Mouse (Mus musculus) testis, adult 2 months (tissue): ENCODE measurements around the gene Irak4. TPM values are rescaled to one million over a fixed set of nuclear protein-coding genes. Genes with fewer than 3 reads are reported as not detected.

Source experiments
- H3K27ac ChIP-seq: fragments of 200-500 bp; 2 replicates; pipeline ENCODE4 v1.5.1; 2012; ENCODE audit warnings: low read depth, low read length; ENCODE audit not compliant: control insufficient read depth, insufficient read depth
- H3K27me3 ChIP-seq: fragments of 200-500 bp; 2 replicates; pipeline ENCODE4 v1.6.1; 2012; ENCODE audit warnings: mild to moderate bottlenecking, low read length, moderate library complexity; ENCODE audit not compliant: control insufficient read depth, insufficient read depth
- H3K36me3 ChIP-seq: fragments of 200-500 bp; 2 replicates; pipeline ENCODE4 v1.6.1; 2012; ENCODE audit warnings: mild to moderate bottlenecking, low read length; ENCODE audit not compliant: control insufficient read depth, insufficient read depth
- H3K4me1 ChIP-seq: fragments of 200-500 bp; 2 replicates; pipeline ENCODE4 v1.6.1; 2012; ENCODE audit warnings: low read length; ENCODE audit not compliant: control insufficient read depth, insufficient read depth
- H3K4me3 ChIP-seq: fragments of 200-500 bp; 2 replicates; pipeline ENCODE4 v1.5.1; 2012; ENCODE audit warnings: low read depth, mild to moderate bottlenecking, low read length, moderate library complexity, mixed read lengths; ENCODE audit not compliant: control insufficient read depth
- CTCF ChIP-seq: fragments of 200-500 bp; IDR thresholded peaks from 2 replicates; pipeline ENCODE4 v1.5.1; 2012; ENCODE audit warnings: low read depth, mild to moderate bottlenecking, inconsistent platforms, low read length, moderate library complexity; ENCODE audit not compliant: control insufficient read depth, insufficient read depth, insufficient replicate concordance
- POLR2A ChIP-seq: fragments of 200-500 bp; IDR thresholded peaks from 2 replicates; pipeline ENCODE4 v1.6.1; 2012; ENCODE audit warnings: low read depth, mild to moderate bottlenecking, inconsistent platforms, low read length, moderate library complexity; ENCODE audit not compliant: control insufficient read depth
- polyA plus RNA-seq: library from polyadenylated mRNA; depleted of rRNA; stranded (reverse); fragments of >200 nt; gene quantifications from 2 replicates; pipeline ENCODE4 v1.2.3, GENCODE M21; 2012

Irak4 gene
- polyA plus RNA-seq, 1 experiment = 5.1 TPM

GRCm38 (mm10) chr15:94520205-94520900 lies 23.1 kb upstream of the Irak4 start:
- Histone ChIP-seq H3K27ac (no peak overlapping the region), H3K27me3 (no peaks in the 10 kb centered on the region), H3K36me3 (no peaks in the 10 kb centered on the region), H3K4me1 (peaks cover 6% of the 10 kb centered on the region), H3K4me3 (no peak overlapping the region)
- TF ChIP-seq CTCF (no peak), POLR2A (no peak)

DNA sequence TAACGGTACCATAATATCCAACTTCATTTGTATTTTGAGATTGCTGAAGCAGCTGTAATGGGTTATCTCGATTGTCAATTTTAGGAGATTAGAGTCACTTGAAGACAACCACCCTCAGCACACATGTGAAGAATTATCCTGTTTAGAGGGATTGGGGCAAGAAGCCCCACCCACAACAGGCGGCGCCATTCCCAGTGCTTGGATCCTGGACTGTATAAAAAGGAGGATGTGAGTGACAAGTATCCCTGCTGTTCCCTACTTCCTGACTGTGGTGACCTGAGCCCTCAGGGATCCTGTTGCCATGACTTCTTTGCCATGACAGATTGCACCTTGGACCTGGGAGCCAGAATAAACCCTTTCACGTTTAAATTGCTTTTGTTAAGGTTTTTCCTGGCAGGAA lies 22.5 kb upstream of the Irak4 start:
- peaks cover 6% of the 10 kb centered on the region for H3K4me1 ChIP-seq
- H3K36me3 ChIP-seq = no peaks in the 10 kb centered on the region
- H3K4me3 ChIP-seq = no peak overlapping the region
- TF ChIP-seq POLR2A (no peak), CTCF (no peak)
- H3K27ac ChIP-seq = no peak overlapping the region
- H3K27me3 ChIP-seq = no peaks in the 10 kb centered on the region

DNA sequence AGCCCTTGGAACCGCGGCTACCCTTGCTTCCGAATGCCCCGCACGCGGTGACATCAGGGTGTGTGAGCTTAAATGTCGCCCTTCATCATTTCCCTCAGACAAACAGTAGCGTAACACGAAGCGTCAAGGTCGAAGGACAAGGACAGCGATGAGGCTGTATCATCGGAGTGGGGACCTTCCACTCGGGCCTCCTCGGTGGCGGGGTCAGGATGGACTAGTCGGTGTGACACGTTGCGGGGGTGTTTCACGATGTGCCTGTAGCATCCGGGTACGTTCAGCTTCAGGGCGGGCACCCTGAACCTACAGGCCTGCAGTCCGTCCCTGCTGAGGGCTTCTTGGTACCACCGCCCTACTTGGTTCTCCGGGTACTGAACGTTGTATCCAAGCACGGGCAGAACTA lies 20.2 kb upstream of the Irak4 start:
- no peak overlapping the region for H3K27ac ChIP-seq
- TF ChIP-seq POLR2A = no peak
- no peak for TF ChIP-seq CTCF
- peak overlapping the region; percentile 45 for H3K4me3 ChIP-seq
- peaks cover 4% of the 10 kb centered on the region; the same call in 1 of the 2 replicates for H3K4me1 ChIP-seq
- H3K36me3 ChIP-seq = no peaks in the 10 kb centered on the region
- no peaks in the 10 kb centered on the region for H3K27me3 ChIP-seq

DNA sequence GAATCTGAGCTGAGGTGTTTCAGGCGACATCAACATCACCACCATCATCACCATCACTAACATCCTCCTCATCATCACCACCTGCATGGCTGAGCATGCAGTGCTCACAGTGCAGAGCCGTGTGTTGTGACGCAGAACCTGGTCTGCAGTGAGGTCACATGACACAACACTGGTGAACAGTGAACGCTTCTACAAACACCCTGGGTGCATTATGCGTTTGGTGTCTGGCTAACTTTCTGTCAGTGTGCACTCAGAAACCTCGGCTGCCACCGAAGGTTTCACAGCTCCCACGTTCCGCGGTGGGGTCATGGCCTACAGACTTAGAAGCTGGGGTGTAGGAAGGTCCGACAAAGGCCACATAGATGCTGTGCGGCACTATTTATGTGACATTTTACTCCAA lies 18.5 kb upstream of the Irak4 start:
- H3K27ac ChIP-seq = no peak overlapping the region
- TF ChIP-seq CTCF (no peak), POLR2A (no peak)
- no peaks in the 10 kb centered on the region for H3K27me3 ChIP-seq
- H3K4me3 ChIP-seq = no peak overlapping the region
- H3K36me3 ChIP-seq = no peaks in the 10 kb centered on the region
- peaks cover 2% of the 10 kb centered on the region; the same call in 1 of the 2 replicates for H3K4me1 ChIP-seq

DNA sequence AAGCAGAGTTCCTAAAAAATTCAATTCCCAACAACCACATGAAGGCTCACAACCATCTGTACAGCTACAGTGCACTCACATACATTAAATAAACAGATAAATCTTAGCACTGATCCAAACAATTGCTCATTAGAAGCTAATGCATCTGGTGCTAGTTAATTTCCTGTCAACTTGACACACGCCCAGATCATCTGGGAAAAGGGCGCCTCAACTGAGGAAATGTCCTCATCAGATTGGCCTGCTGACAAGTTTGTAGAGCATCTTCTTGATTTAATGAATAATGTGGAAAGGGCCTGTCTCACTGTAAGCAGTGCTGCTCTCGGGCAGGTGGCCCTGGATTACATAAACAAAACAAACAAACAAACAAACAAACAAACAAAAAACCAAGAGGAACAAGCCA lies 12.9 kb upstream of the Irak4 start:
- H3K36me3 ChIP-seq = no peaks in the 10 kb centered on the region
- H3K4me1 ChIP-seq = no peaks in the 10 kb centered on the region
- H3K27me3 ChIP-seq = no peaks in the 10 kb centered on the region
- H3K4me3 ChIP-seq = no peak overlapping the region
- no peak overlapping the region for H3K27ac ChIP-seq
- TF ChIP-seq POLR2A (no peak), CTCF (no peak)

DNA sequence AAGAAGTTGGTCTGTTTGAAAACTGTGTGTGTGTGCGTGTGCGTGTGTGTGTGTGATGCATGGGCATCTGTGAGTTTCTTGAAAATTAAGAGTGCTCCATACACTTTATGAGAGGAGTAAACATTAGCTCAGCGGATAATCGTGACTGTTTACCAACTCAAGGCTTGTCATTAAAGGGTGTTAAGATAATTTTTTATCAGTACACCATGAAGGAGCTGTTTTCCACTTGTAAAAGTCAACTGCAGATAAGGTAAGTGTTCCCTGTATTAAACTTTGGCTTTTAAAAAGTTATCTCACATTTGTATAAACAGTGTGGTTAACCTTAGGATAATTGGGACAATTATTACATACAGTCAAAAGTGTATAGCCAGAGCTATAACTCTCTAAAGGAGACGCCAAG lies 11.1 kb upstream of the Irak4 start:
- no peaks in the 10 kb centered on the region for H3K27me3 ChIP-seq
- TF ChIP-seq CTCF (no peak), POLR2A (no peak)
- no peaks in the 10 kb centered on the region for H3K36me3 ChIP-seq
- peaks cover 2% of the 10 kb centered on the region; the same call in 1 of the 2 replicates for H3K4me1 ChIP-seq
- no peak overlapping the region for H3K27ac ChIP-seq
- no peak overlapping the region for H3K4me3 ChIP-seq

DNA sequence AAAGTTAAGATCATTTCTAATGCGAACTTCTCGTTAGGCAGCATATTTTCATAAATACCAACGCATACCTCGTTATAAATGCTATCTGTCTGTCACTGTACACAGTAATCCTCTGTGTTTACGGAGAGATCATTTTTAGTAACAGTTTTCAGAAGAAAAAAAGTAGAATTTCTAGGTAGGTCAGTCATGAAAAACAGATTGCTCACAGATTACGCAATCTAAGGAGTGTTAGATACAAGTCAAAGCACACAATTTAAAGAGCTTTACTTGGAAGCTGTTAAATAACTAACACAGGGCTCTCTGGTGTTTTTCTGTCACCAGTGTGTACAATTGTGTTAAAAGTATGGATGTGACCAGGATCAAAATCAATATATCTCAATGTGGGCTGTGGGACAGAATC lies 10.5 kb upstream of the Irak4 start:
- H3K27me3 ChIP-seq = no peaks in the 10 kb centered on the region
- H3K4me3 ChIP-seq = no peak overlapping the region
- H3K36me3 ChIP-seq = no peaks in the 10 kb centered on the region
- no peak overlapping the region for H3K27ac ChIP-seq
- TF ChIP-seq CTCF (no peak), POLR2A (no peak)
- peaks cover 2% of the 10 kb centered on the region; the same call in 1 of the 2 replicates for H3K4me1 ChIP-seq
